Mouse (Mus musculus) neutrophil, adult 5-6 weeks (primary cell): ENCODE data around the gene Aoc1. TPM values are rescaled to one million over a fixed set of nuclear protein-coding genes. Genes with fewer than 3 reads are reported as not detected.

Source experiments
- ATAC-seq: fragments of 151-379, 151-347 bp; 2 replicates; pipeline ENCODE4 v1.8.0; 2017; ENCODE audit warnings: mild to moderate bottlenecking, moderate TSS enrichment; ENCODE audit not compliant: insufficient number of reproducible peaks, poor library complexity, low FRiP score, severe bottlenecking; ENCODE audit errors: extremely low read depth
- total RNA-seq: library from RNA; stranded (forward); fragments of 200-1000 nt; gene quantifications from 2 replicates; pipeline ENCODE4 v1.2.3, GENCODE M21; 2017

The Aoc1 gene
- not detected in 2 replicates for total RNA-seq

- ATAC-seq = no peak
These were observed at the start of gene Aoc1 for GRCm38 (mm10) chr6:48872596-48872995. Gene Aoc1, plus strand, starts transcription at chr6:48872896.

- no peak for ATAC-seq
These were observed 47.7 kb upstream of the Aoc1 start for GRCm38 (mm10) chr6:48825016-48825415.

GRCm38 (mm10) chr6:48828976-48829375 is 43.7 kb upstream of the Aoc1 start:
- ATAC-seq = no peak

GRCm38 (mm10) chr6:48829651-48830050 is 43.0 kb upstream of the Aoc1 start:
- ATAC-seq = no peak

- no peak for ATAC-seq
These were observed 42.5 kb upstream of the Aoc1 start for GRCm38 (mm10) chr6:48830241-48830640.

GRCm38 (mm10) chr6:48831141-48831540 is 41.6 kb upstream of the Aoc1 start:
- ATAC-seq = no peak

- ATAC-seq = no peak
These were observed 40.3 kb upstream of the Aoc1 start for GRCm38 (mm10) chr6:48832426-48832825.

GRCm38 (mm10) chr6:48833515-48833914 is 39.2 kb upstream of the Aoc1 start:
- ATAC-seq = no peak

GRCm38 (mm10) chr6:48835241-48835640 is 37.5 kb upstream of the Aoc1 start:
- no peak for ATAC-seq

- ATAC-seq = no peak
These were observed 36.5 kb upstream of the Aoc1 start for GRCm38 (mm10) chr6:48836146-48836545.

GRCm38 (mm10) chr6:48837516-48837915 is 35.2 kb upstream of the Aoc1 start:
- ATAC-seq = no peak

GRCm38 (mm10) chr6:48838321-48839080 is 34.2 kb upstream of the Aoc1 start:
- ATAC-seq = no peak

- ATAC-seq = no peak
These were observed 32.2 kb upstream of the Aoc1 start, which contains the start of gene Tmem176a for GRCm38 (mm10) chr6:48840371-48840969. Gene Tmem176a, plus strand, starts transcription at chr6:48840919.

GRCm38 (mm10) chr6:48840973-48841625 is 31.6 kb upstream of the Aoc1 start, which contains the start of gene Tmem176b:
Gene Tmem176b, minus strand, starts transcription at chr6:48841496.
- no peak for ATAC-seq

- no peak for ATAC-seq
These were observed 30.4 kb upstream of the Aoc1 start for GRCm38 (mm10) chr6:48842111-48842842.

- no peak for ATAC-seq
These were observed 27.6 kb upstream of the Aoc1 start for GRCm38 (mm10) chr6:48845086-48845485.

GRCm38 (mm10) chr6:48851820-48852491 is 20.7 kb upstream of the Aoc1 start:
- ATAC-seq = no peak

GRCm38 (mm10) chr6:48854155-48854554 is 18.5 kb upstream of the Aoc1 start:
- ATAC-seq = no peak
